Mouse (Mus musculus) heart, postnatal 14 days (tissue): ENCODE measurements at regions not wholly inside any gene's neighbourhood (a gene's known extent, or its start where the extent isn't known, plus 50 kb on each side); places are given as distances from the start of the nearest gene placed in this dataset.
"Not testable (repeated sequence)": the region's sequence is repeated elsewhere in the genome, so short reads cannot be mapped to it uniquely, and the experiment has no call there.

Source experiments
- DNase-seq, 2 experiments: peaks; one replicate each; pipeline ENCODE4 v3.0.0; 2021 to 2022
- intact Hi-C: fragments of 180-260 bp; cut with DNase I; formaldehyde crosslinking; loops from one replicate; pipeline ENCODE4 v1.15.1; 2025

- DNase-seq, intact Hi-C loops: not testable (repeated sequence)
Measured at GRCm38 (mm10) chr3:81838121-81838520, 94.3 kb upstream of the Ctso start.

GRCm38 (mm10) chr3:81864487-81864886, 67.9 kb upstream of the Ctso start:
- intact Hi-C loops = no loop called here
- no peak for DNase-seq
